Mouse (Mus musculus): ENCODE results near the gene Fbxo10. TPM values are rescaled to one million over a fixed set of nuclear protein-coding genes. Genes with fewer than 3 reads are reported as not detected.
"Not testable (repeated sequence)": the region's sequence is repeated elsewhere in the genome, so short reads cannot be mapped to it uniquely, and the experiment has no call there.

Gene Fbxo10
- polyA plus RNA-seq, 1 experiment from 2014 or later: 25.8 TPM

- H3K4me1 ChIP-seq; H3K9me3 ChIP-seq; ATAC-seq (replicated peaks); H3K4me3 ChIP-seq; H3K9ac ChIP-seq (replicated peaks); H3K27ac ChIP-seq (replicated peaks); H3K4me2 ChIP-seq (replicated peaks); H3K27me3 ChIP-seq: not testable (repeated sequence)
- H3K36me3 ChIP-seq: peaks cover 41% of the 10 kb centered on the region
- WGBS: 92% methylated on average over 11 of the region's 11 CpGs
Observed at GRCm38 (mm10) chr4:44992330-44992729, 92.1 kb downstream of the Fbxo10 start.

GRCm38 (mm10) chr4:44990560-44990959 lies 93.8 kb downstream of the Fbxo10 start:
- 95% methylated on average over 5 of the region's 5 CpGs for WGBS

More at GRCm38 (mm10) chr4:44990560-44990959, 93.8 kb downstream of the Fbxo10 start:
- Histone ChIP-seq H3K4me2 (replicated peaks) (no peak overlapping the region), H3K4me3 (no peak overlapping the region), H3K4me1 (no peaks in the 10 kb centered on the region), H3K36me3 (peaks cover 41% of the 10 kb centered on the region), H3K27me3 (no peaks in the 10 kb centered on the region), H3K9me3 (no peaks in the 10 kb centered on the region), H3K9ac (replicated peaks) (no peak overlapping the region), H3K27ac (replicated peaks) (no peak overlapping the region)
- no peak for ATAC-seq (replicated peaks)

Other genes with a start within 250 kb of the Fbxo10 start
- 20.7 and 21.1 TPM in 2 replicates for gene Grhpr, start 103.2 kb downstream of the Fbxo10 start, polyA plus RNA-seq (2015; fragmentation: Nextera tagmentation; extraction: Ambion mirVana)
- 46.7 and 46.8 TPM in 2 replicates for gene Zbtb5, start 72.2 kb downstream of the Fbxo10 start, polyA plus RNA-seq (2015; fragmentation: Nextera tagmentation; extraction: Ambion mirVana)
- gene Polr1e, start 66.0 kb downstream of the Fbxo10 start, polyA plus RNA-seq (2015; fragmentation: Nextera tagmentation; extraction: Ambion mirVana): 31.0 and 34.8 TPM in 2 replicates
- gene Tomm5, start 23.5 kb upstream of the Fbxo10 start, polyA plus RNA-seq (2015; fragmentation: Nextera tagmentation; extraction: Ambion mirVana): 143 and 153 TPM in 2 replicates
- gene Frmpd1, start 100.3 kb upstream of the Fbxo10 start, polyA plus RNA-seq (2015; fragmentation: Nextera tagmentation; extraction: Ambion mirVana): 0.38 and 0.60 TPM in 2 replicates
- gene Trmt10b, start 212.5 kb upstream of the Fbxo10 start, polyA plus RNA-seq (2015; fragmentation: Nextera tagmentation; extraction: Ambion mirVana): 22.0 and 23.6 TPM in 2 replicates

Measured in forebrain, embryonic 15.5 days (tissue).